Mouse (Mus musculus) brain, embryonic 14.5 days (tissue): ENCODE measurements at regions not wholly inside any gene's neighbourhood (a gene's known extent, or its start where the extent isn't known, plus 50 kb on each side); places are given as distances from the start of the nearest gene placed in this dataset.

Experiments used
- CTCF ChIP-seq: fragments of 200-500 bp; IDR thresholded peaks from 2 replicates; pipeline ENCODE4 v1.5.1; 2012; ENCODE audit warnings: inconsistent platforms, mild to moderate bottlenecking, moderate library complexity, borderline replicate concordance; ENCODE audit not compliant: insufficient read depth, insufficient read length; ENCODE audit errors: extremely low read depth
- POLR2A ChIP-seq: fragments of 200-500 bp; IDR thresholded peaks from 2 replicates; pipeline ENCODE4 v1.6.1; 2012; ENCODE audit warnings: mild to moderate bottlenecking, inconsistent platforms, borderline replicate concordance; ENCODE audit not compliant: poor library complexity, insufficient read depth, insufficient read length, severe bottlenecking; ENCODE audit errors: extremely low read depth

DNA sequence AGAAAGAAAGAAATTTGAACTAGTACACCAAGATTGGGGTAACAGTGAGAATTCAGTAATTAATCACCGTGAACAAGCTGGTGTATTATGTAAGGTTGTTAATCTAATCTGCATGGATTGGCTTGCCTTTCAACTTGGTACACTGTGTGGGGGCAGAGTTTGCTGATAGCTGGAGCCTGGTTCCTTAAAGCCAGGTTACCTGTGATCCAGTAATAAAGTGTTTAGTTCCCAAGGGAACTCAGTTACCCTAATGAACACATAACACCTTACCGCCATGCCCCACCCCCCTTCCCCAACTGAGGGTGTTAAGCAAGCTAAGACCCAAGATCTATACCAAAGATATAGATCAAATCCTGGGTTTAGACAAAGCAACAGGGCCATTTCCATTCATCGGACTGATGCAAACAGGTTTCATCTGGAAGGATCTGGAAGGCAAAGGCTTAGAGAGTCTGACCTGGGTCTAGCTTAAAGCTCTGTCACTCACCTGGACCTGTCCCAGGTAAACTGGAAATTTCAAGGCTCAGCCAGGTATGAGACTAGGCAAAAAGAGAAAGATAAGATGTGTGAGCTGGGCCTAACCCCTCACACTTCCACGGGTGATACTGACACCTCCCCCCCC is 155.8 kb downstream of the Ly86 start:
- TF ChIP-seq CTCF (no peak), POLR2A (no peak)
